Mouse (Mus musculus): ENCODE data around the gene Prkcb.

DNA sequence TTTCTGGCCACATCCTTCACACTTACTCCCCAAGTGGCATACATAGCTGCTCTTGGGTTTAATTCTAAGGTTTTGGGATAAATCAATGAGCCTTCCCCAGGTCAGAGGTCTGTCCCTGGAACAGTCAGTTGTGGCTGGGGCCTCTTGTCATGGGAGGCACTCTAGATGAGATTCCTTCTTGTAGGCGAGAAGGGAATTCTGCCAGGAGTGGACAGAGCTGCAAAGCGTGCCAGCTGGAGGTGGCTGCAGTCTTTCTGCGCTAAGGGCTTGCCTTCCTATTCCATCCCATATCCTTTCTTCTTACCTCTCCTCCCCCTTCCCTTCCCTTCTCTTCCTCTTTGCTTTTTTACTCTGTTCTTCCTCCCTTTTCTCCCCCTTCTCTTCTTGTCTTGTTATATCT lies 28.1 kb downstream of the Prkcb start:
- TF ChIP-seq CTCF (conservative IDR thresholded peaks at IDR 0.05; ENCODE audit: insufficient read depth, insufficient read length, low read depth, low read length) (no peak), POLR2A (IDR thresholded peaks at IDR 0.05; ENCODE audit: low read depth, low read length) (no peak)
